In genomic region chr6:4506791-4507190, GRCm38 (mm10) we compare ENCODE assay signal across 11 mouse cellular contexts. TPM values are rescaled to one million over a fixed set of nuclear protein-coding genes. Genes with fewer than 3 reads are reported as not detected.
A peak's percentile ranks its signal among the peaks of the same experiment; 100 is the strongest.
DNase-seq lines count a peak whose midpoint lies in the region; ATAC-seq and TF ChIP-seq lines count a peak whose summit lies in the region.
"Had no signal": no experiment of that assay in that cellular context is flagged by ENCODE, and none has a peak within 500 bp of the region (broad histone marks: within the 10 kb centered on the region; RNA-seq: fewer than 3 reads in every experiment).

No protein-coding gene starts in this region.

- peaks cover 7% of the 10 kb centered on the region; the same call in 1 of the 2 replicates for H3K4me1 ChIP-seq in heart, embryonic 15.5 days (replicated peaks)
- 0 out of 2 replicates have a peak, but pooled peaks cover 2% of the 10 kb centered on the region for H3K4me1 ChIP-seq in neural tube, embryonic 11.5 days (ENCODE audit: control insufficient read depth, insufficient read depth, low read length)
- no peaks in the 10 kb centered on the region for H3K4me1 ChIP-seq in intestine, postnatal 0 days (replicated peaks; ENCODE audit: control insufficient read depth, insufficient read depth, low read length)

- no peak for ATAC-seq in heart, embryonic 15.5 days (replicated peaks; ENCODE audit: insufficient number of reproducible peaks, insufficient read depth, low FRiP score, low read depth)
- no peak for ATAC-seq in neural tube, embryonic 11.5 days (ENCODE audit: insufficient read depth, low FRiP score, low TSS enrichment)
- no peak for ATAC-seq in intestine, postnatal 0 days

- peak overlapping the region; percentile 90 for H3K4me2 ChIP-seq in heart, embryonic 15.5 days
- H3K4me2 ChIP-seq in neural tube, embryonic 11.5 days (ENCODE audit: low read depth), result no peak overlapping the region; the same call in 1 of the 2 replicates
- H3K4me2 ChIP-seq in intestine, postnatal 0 days (replicated peaks; ENCODE audit: low read depth), result peak overlapping the region; percentile 61

- WGBS in heart, embryonic 15.5 days, result 60% methylated on average over 5 of the region's 5 CpGs
- 70% methylated on average over 5 of the region's 5 CpGs for WGBS in neural tube, embryonic 11.5 days
- 69% methylated on average over 5 of the region's 5 CpGs for WGBS in intestine, postnatal 0 days

- no peaks in the 10 kb centered on the region for H3K9me3 ChIP-seq in heart, embryonic 15.5 days (replicated peaks)
- no peaks in the 10 kb centered on the region for H3K9me3 ChIP-seq in neural tube, embryonic 11.5 days (ENCODE audit: control insufficient read depth, low read length)
- H3K9me3 ChIP-seq in intestine, postnatal 0 days (ENCODE audit: control insufficient read depth), result no peaks in the 10 kb centered on the region
- H3K9me3 ChIP-seq: forebrain, embryonic 12.5 days had no signal

- H3K36me3 ChIP-seq in heart, embryonic 15.5 days, result no peaks in the 10 kb centered on the region
- H3K36me3 ChIP-seq in neural tube, embryonic 11.5 days (ENCODE audit: control insufficient read depth, insufficient read depth, low read length), result no peaks in the 10 kb centered on the region
- H3K36me3 ChIP-seq in intestine, postnatal 0 days (ENCODE audit: control insufficient read depth, insufficient read depth), result no peaks in the 10 kb centered on the region
- H3K36me3 ChIP-seq: forebrain, embryonic 12.5 days had no signal

- DNase-seq in heart, adult 18-20 months, result no peak
- DNase-seq in neural tube, embryonic 11.5 days (ENCODE audit: low spot score), result no peak
- DNase-seq in neural tube, embryonic 10.5 days (ENCODE audit: extremely low spot score, low spot score), result no peak
- no peak for DNase-seq in c-Kit-positive CD71-positive TER-119-positive erythroid progenitor cells, embryonic 14.5 days (ENCODE audit: low spot score)
- no peak for DNase-seq in T-cell, adult 2 months (ENCODE audit: low spot score)
- DNase-seq in cerebellum, postnatal 25 days, result no peak
- DNase-seq: cerebellum, adult 18-20 months; right cerebral cortex, postnatal 4 days had no signal

- H3K27me3 ChIP-seq in heart, embryonic 15.5 days, result 0 out of 2 replicates have a peak, but pooled peaks cover 3% of the 10 kb centered on the region
- no peaks in the 10 kb centered on the region for H3K27me3 ChIP-seq in neural tube, embryonic 11.5 days (ENCODE audit: control insufficient read depth, insufficient read depth, low read length)
- H3K27me3 ChIP-seq in intestine, postnatal 0 days (replicated peaks; ENCODE audit: control insufficient read depth, insufficient read depth, low read length), result 0 out of 2 replicates have a peak, but pooled peaks cover 3% of the 10 kb centered on the region

- no peak for TF ChIP-seq CTCF in intestine, postnatal 0 days (IDR thresholded peaks at IDR 0.05; ENCODE audit: low read depth)

- H3K4me3 ChIP-seq in heart, embryonic 15.5 days, result peak overlapping the region; percentile 48
- H3K4me3 ChIP-seq in neural tube, embryonic 11.5 days (ENCODE audit: low read depth, low read length), result 0 out of 2 replicates have a peak overlapping the region, but pooled peaks have one; percentile 5
- peak overlapping the region; percentile 41 for H3K4me3 ChIP-seq in intestine, postnatal 0 days (ENCODE audit: low read depth, low read length)

- H3K27ac ChIP-seq in heart, embryonic 15.5 days, result peak overlapping the region; percentile 63; the same call in 1 of the 2 replicates
- H3K27ac ChIP-seq in neural tube, embryonic 11.5 days (ENCODE audit: low read depth, low read length), result no peak overlapping the region
- H3K27ac ChIP-seq in intestine, postnatal 0 days (ENCODE audit: low read depth, low read length), result no peak overlapping the region
- H3K27ac ChIP-seq: forebrain, embryonic 12.5 days had no signal

- H3K9ac ChIP-seq in heart, embryonic 15.5 days, result no peak overlapping the region
- H3K9ac ChIP-seq in neural tube, embryonic 11.5 days (ENCODE audit: low read length), result no peak overlapping the region
- no peak overlapping the region for H3K9ac ChIP-seq in intestine, postnatal 0 days (ENCODE audit: low read depth, low read length)
- H3K9ac ChIP-seq: forebrain, embryonic 12.5 days had no signal

RNA-seq across cellular contexts. Expression of gene Col1a2, which starts 2.2 kb away (rescaled TPM):
- 469 and 631 TPM in 2 replicates for polyA plus RNA-seq in heart, embryonic 15.5 days (2015; fragmentation: Nextera tagmentation; extraction: Ambion mirVana)
- 10 to 100 TPM; 54.7 to 63.2 TPM for total RNA-seq in heart, adult 18-20 months (2021)
- polyA plus RNA-seq in neural tube, embryonic 11.5 days (2014; fragmentation: Nextera tagmentation; extraction: Ambion mirVana), result 150 and 167 TPM in 2 replicates
- polyA plus RNA-seq in intestine, postnatal 0 days (2015; fragmentation: Nextera tagmentation; extraction: Ambion mirVana), result 193 and 200 TPM in 2 replicates
